Mouse (Mus musculus) liver, adult 2 months (tissue): ENCODE data around the gene Fzd5. TPM values are rescaled to one million over a fixed set of nuclear protein-coding genes. Genes with fewer than 3 reads are reported as not detected.

Source experiments
- DNase-seq: peaks from one replicate; pipeline ENCODE4 v3.0.0-alpha.2; 2011; ENCODE audit warnings: low read depth, low spot score; ENCODE audit errors: extremely low read depth
- H3K27ac ChIP-seq: fragments of 200-500 bp; replicated peaks from 2 replicates; pipeline ENCODE4 v1.5.1; 2012; ENCODE audit warnings: low read depth, mild to moderate bottlenecking, control low read depth, inconsistent platforms, low read length; ENCODE audit not compliant: insufficient read depth
- H3K27me3 ChIP-seq: fragments of 200-500 bp; 2 replicates; pipeline ENCODE4 v1.6.1; 2012; ENCODE audit warnings: mild to moderate bottlenecking, moderate library complexity, low read length, inconsistent platforms; ENCODE audit not compliant: control insufficient read depth, insufficient read depth
- H3K36me3 ChIP-seq: fragments of 200-500 bp; 2 replicates; pipeline ENCODE4 v1.6.1; 2012; ENCODE audit warnings: low read length, inconsistent platforms; ENCODE audit not compliant: control insufficient read depth, insufficient read depth
- H3K4me1 ChIP-seq: fragments of 200-500 bp; 2 replicates; pipeline ENCODE4 v1.6.1; 2011; ENCODE audit warnings: low read length; ENCODE audit not compliant: control insufficient read depth, insufficient read depth
- H3K4me3 ChIP-seq: fragments of 200-500 bp; 2 replicates; pipeline ENCODE4 v1.5.1; 2011; ENCODE audit warnings: low read depth, mild to moderate bottlenecking, control low read depth, low read length, moderate library complexity; ENCODE audit not compliant: insufficient read depth
- H3K79me2 ChIP-seq: fragments of 200-500 bp; 2 replicates; pipeline ENCODE4 v1.6.1; 2012; ENCODE audit warnings: inconsistent platforms, mild to moderate bottlenecking, low read length, moderate library complexity; ENCODE audit not compliant: control insufficient read depth, insufficient read depth
- H3K9ac ChIP-seq: fragments of 200-500 bp; 2 replicates; pipeline ENCODE4 v1.6.1; 2012; ENCODE audit warnings: low read depth, mild to moderate bottlenecking, control low read depth, inconsistent platforms, low read length
- CTCF ChIP-seq: fragments of 200-500 bp; IDR thresholded peaks from 2 replicates; pipeline ENCODE4 v1.5.1; 2011; ENCODE audit warnings: low read depth, low read length, control low read depth
- POLR2A ChIP-seq: fragments of 200-500 bp; IDR thresholded peaks from 2 replicates; pipeline ENCODE4 v1.6.1; 2011; ENCODE audit warnings: low read length, control low read depth; ENCODE audit not compliant: insufficient read depth; ENCODE audit errors: extremely low read depth
- WGBS: fragments of 180-500 bp; shearing (Covaris S2); methylation state at CpG from one replicate; pipeline ENCODE4 v1.1.7; 2018; 5-methylcytosine and 5-hydroxymethylcytosine counted together
- polyA plus RNA-seq: library from polyadenylated mRNA; depleted of rRNA; stranded (reverse); fragments of >200 nt; gene quantifications from 2 replicates; pipeline ENCODE4 v1.2.3, GENCODE M21; 2012
- total RNA-seq: library from RNA; depleted of rRNA; stranded (reverse); fragments of >200 nt; gene quantifications from 2 replicates; pipeline ENCODE4 v1.2.3, GENCODE M21; 2014

The Fzd5 gene
- total and polyA plus RNA-seq, 2 experiments, result 3.1 to 4.7 TPM

- DNase-seq, result peak; percentile 77
- WGBS, result 20% methylated on average over 75 of the region's 75 CpGs
- TF ChIP-seq POLR2A (no peak), CTCF (0 out of 2 replicates have a peak, but pooled peaks have one; percentile 11)
- Histone ChIP-seq H3K27ac (no peak overlapping the region), H3K27me3 (no peaks in the 10 kb centered on the region), H3K9ac (peak overlapping the region; percentile 98), H3K79me2 (peaks cover 15% of the 10 kb centered on the region), H3K4me3 (peak overlapping the region; percentile 95), H3K4me1 (peaks cover 11% of the 10 kb centered on the region), H3K36me3 (no peaks in the 10 kb centered on the region)
Measured at GRCm38 (mm10) chr1:64735781-64736680, 1.5 kb downstream of the Fzd5 start.

GRCm38 (mm10) chr1:64734771-64735750 is 2.5 kb downstream of the Fzd5 start:
- H3K9ac ChIP-seq, result no peak overlapping the region
- peak overlapping the region; percentile 12; the same call in 1 of the 2 replicates for H3K4me3 ChIP-seq
- H3K27ac ChIP-seq, result no peak overlapping the region
- TF ChIP-seq CTCF (no peak), POLR2A (no peak)
- H3K36me3 ChIP-seq, result no peaks in the 10 kb centered on the region; the same call in 1 of the 2 replicates
- WGBS, result 81% methylated on average over 58 of the region's 58 CpGs
- peaks cover 15% of the 10 kb centered on the region for H3K79me2 ChIP-seq
- DNase-seq, result no peak
- H3K4me1 ChIP-seq, result peaks cover 11% of the 10 kb centered on the region
- no peaks in the 10 kb centered on the region for H3K27me3 ChIP-seq

- Histone ChIP-seq H3K4me3 (no peak overlapping the region), H3K79me2 (peaks cover 15% of the 10 kb centered on the region), H3K27ac (no peak overlapping the region), H3K4me1 (peaks cover 7% of the 10 kb centered on the region), H3K27me3 (no peaks in the 10 kb centered on the region), H3K9ac (no peak overlapping the region), H3K36me3 (no peaks in the 10 kb centered on the region; the same call in none of the 2 replicates)
- TF ChIP-seq CTCF (no peak), POLR2A (no peak)
- WGBS, result 90% methylated on average over 11 of the region's 11 CpGs
- DNase-seq, result no peak
Measured at GRCm38 (mm10) chr1:64733453-64734245, 3.9 kb downstream of the Fzd5 start.

GRCm38 (mm10) chr1:64732637-64733200 is 4.8 kb downstream of the Fzd5 start:
- 82% methylated on average over 7 of the region's 7 CpGs for whole genome bisulfite sequencing
- H3K27me3 ChIP-seq, result no peaks in the 10 kb centered on the region
- no peaks in the 10 kb centered on the region; the same call in none of the 2 replicates for H3K36me3 ChIP-seq
- no peak overlapping the region for H3K9ac ChIP-seq
- no peak overlapping the region for H3K27ac ChIP-seq
- DNase-seq, result no peak
- no peak overlapping the region for H3K4me3 ChIP-seq
- peaks cover 7% of the 10 kb centered on the region for H3K4me1 ChIP-seq
- H3K79me2 ChIP-seq, result peaks cover 15% of the 10 kb centered on the region
- TF ChIP-seq POLR2A (no peak), CTCF (no peak)

GRCm38 (mm10) chr1:64732161-64732560 is 5.4 kb downstream of the Fzd5 start:
- Histone ChIP-seq H3K36me3 (no peaks in the 10 kb centered on the region; the same call in none of the 2 replicates), H3K79me2 (peaks cover 15% of the 10 kb centered on the region), H3K27me3 (no peaks in the 10 kb centered on the region), H3K27ac (no peak overlapping the region), H3K4me1 (peaks cover 7% of the 10 kb centered on the region), H3K9ac (no peak overlapping the region), H3K4me3 (no peak overlapping the region)
- WGBS, result 81% methylated on average over 10 of the region's 10 CpGs
- no peak for DNase-seq
- TF ChIP-seq POLR2A (no peak), CTCF (no peak)
